Mouse (Mus musculus): ENCODE results near the gene Ccl4.

The Ccl4 gene

DNA sequence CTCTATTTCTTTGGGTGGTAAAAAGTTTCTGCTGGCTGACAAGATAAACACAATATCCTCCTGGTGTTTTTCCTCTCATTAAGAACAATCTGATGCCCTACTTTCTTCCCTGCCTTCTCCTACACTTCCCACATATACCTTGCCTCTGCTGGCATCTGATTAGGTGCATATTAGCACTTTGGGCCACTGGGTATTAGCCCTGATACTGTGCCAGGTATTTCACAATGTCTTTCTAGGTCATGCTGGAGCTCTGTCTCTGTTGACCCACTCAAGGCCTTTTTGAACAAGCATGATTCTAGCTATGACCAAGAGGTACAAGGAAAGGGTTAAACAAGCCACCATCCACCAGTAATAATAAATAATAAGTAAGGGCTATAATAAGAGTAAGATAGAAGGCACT lies 9.4 kb downstream of the Ccl4 start:
- no peak for DNase-seq (ENCODE audit: low spot score)

DNA sequence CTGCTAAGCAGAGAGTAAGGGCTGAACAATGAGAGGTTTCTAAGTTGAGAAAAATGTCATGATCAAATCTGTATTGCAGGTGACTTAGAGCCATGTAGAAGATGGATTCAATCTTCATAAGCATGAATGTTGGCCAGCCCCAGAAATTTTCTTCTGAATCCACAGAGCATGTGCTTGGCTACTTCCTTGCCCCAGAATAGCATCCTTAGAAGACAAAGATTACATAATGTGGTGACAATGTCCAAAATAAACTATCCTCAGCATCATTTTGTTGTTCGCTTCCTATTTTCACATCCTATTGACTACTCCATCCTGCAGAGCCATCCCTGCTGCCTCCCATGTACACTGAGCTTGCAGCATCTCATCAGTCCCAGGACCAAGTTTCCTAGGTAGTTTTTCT lies 13.3 kb downstream of the Ccl4 start:
- no peak for DNase-seq (ENCODE audit: low spot score)

DNA sequence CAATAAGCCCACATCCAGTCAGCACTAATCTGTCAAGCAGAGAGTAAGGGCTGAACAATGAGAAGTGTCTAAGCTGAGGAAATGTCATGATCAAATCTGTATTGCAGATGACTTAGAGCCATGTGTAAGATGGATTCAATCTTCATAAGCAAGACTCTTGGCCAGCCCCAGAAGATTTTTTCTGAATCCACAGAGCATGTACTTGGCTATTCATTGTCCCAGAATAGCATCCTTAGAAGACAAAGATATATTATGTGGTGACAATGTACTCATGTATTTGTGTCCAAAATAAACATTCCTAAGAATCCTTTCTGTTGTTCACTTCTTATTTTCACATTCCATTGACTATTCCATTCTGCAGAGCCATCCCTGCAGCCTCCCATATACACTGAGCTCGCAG lies 27.5 kb downstream of the Ccl4 start:
- DNase-seq (ENCODE audit: low spot score) = no peak

DNA sequence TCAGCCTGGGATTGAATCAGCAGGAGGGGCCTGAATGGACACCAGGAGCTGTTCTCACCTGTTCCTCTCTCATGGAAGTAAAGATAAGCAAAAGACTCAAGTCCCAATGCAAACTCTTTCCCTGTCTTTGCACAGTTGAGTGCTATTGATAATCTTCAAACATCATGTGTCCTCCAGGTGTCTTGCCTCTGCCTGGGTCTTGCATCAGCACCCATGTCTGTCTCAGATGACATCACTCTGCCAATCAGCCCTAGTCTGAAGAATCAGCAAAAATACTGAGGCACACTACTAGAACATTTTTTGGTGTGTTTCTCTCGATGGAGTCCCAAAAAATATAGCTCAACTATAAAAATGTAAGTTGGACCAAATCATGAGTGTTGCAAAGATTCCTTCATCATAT lies 29.6 kb downstream of the Ccl4 start:
- DNase-seq (ENCODE audit: low spot score) = no peak

DNA sequence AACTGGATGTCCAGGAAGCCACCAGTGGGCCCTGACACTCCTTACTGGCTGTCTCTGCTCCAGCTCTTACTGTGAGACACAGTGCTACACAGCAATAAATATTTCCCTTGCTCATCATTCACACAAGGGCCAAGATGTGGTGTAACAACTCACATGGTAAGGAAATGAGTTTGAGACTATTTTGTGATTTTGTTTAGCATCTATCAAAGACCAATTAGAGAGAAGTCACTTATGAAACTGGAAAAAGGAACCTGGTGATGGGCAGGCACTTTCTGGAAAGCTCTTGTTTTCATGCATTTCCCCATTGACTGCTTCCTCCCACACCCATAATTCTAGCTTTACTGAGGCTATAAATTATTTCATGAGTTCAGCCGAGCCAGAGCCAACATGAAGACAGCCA lies 41.3 kb downstream of the Ccl4 start, which contains the start of gene Wfdc17:
Gene Wfdc17 (plus strand): TSS at position 287 of the 400 bp plus-strand sequence.
- no peak for DNase-seq (ENCODE audit: low spot score)

DNA sequence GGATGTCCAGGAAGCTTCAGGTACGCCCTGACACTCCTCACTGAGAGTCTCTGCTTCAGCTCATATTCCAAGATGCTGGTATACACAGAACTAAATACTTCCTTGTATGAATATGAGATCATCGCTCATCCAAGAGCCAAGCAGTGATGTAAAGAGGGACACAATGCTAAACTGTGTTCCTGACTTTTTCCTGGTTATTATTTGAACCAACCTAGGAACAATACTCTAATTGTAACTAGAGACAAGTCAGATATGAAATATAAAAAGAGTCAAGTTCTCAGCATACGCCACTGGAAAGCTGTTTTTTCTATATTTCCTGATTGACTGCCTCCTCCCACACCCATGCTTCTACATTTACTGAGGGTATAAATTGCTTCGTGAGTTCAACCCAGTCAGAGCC lies 46.3 kb downstream of the Ccl4 start, which contains the start of gene Wfdc18:
Gene Wfdc18 (plus strand): TSS at position 301 of the 400 bp plus-strand sequence.
- DNase-seq (ENCODE audit: low spot score) = no peak

DNA sequence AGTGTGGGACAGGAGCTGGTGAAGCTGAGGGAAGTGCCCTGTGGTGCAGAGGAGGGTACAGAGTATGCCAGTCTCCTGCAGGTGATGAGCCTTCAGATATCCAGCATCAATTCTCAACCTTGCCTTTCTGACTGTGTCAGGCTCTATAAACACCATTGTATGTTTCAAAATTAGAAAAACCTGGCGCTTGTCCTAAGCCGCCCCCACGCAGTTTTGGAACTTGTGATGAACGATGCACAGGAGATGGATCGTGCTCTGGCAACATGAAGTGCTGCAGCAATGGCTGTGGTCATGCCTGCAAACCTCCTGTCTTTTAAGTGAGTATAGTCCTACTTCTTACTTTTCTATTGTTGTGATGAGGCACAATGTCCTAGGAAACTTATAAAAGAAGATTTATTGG lies 47.3 kb downstream of the Ccl4 start:
- DNase-seq (ENCODE audit: low spot score) = no peak

DNA sequence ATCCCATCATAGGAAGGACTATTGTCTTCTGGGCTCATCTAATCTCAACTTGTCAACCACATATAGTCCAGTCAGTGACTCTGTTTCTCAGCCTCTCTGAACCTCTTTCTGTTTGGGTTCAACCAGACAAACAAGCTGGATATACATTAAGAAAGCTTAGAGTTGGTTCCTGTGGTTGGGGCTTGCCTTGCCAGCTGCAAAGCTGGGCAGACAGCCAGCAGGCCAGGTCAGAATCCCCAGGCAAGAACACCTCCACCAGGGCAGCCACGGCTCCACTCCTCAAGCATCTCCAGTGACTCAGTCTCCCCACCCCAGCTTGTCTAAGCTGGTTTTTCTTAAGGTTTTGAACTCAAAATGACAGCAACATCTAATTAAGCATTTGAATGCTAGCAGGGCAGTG lies 50.3 kb downstream of the Ccl4 start:
- no peak for DNase-seq (ENCODE audit: low spot score)

DNA sequence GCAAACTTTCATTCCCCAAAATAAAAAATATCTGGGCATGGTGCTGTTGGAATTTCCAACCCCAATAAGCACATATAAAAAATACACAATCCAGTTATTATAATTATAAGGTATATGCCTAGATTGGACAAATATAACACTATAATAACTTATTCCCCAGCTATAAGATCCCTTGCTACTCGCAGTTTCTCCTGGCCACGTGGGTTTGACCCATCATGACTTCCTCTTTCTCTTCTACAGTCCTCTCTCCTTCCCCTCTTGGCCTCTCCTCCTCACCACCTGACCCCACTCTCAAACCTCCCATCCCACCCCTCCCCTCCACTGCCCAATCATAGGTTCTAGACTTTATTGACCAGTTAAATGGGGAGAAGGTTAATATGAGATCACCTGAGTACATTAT lies 51.5 kb downstream of the Ccl4 start:
- DNase-seq (ENCODE audit: low spot score) = no peak

Data from layer of hippocampus, adult 9-10 months (tissue).